Mouse (Mus musculus): ENCODE data around the gene Pbx1. TPM values are rescaled to one million over a fixed set of nuclear protein-coding genes. Genes with fewer than 3 reads are reported as not detected.

Pbx1 gene
- polyA plus RNA-seq, 1 experiment, result 9.1 TPM

DNA sequence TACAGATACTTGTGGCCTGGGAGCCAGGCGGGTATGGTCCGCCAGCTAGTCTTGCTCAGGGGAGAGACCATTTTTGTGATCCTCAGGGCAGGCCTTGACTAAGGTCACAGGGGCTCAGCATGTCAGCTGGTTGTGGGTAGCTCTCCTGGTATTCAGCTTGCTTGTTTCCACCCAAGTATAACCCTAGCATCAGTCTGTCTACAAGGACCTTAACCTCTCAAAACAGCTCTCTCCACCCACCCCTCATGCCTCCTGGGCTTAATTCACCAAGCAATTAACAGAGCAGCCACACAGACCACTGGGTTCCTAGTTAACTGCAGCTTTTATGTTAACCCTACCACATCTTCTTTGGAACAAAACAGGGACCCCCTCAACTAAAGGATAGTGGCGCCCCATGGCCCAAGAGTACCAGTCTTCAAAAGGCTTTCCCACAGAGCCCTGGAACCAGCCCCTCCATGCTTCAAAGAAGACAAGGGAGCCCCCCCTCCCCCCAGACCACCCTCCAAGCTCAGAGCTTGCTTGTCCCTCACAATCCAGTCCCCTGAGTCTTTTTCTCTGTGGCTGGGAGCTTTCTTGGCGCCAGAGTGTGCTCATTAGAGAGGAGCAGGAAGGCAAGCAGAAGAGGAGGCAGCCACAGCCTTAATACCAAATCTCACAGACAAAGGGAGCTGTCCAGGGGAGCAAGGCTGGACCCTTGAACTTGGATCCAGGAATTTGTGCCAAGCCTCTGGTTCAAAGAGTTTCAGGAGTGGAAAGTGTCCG, 48.1 kb downstream of the Pbx1 start:
- H3K27me3 ChIP-seq (ENCODE audit: control insufficient read depth, insufficient read depth, low read length), result no peaks in the 10 kb centered on the region
- TF ChIP-seq CTCF (IDR thresholded peaks at IDR 0.05; ENCODE audit: control insufficient read depth, insufficient read depth, insufficient replicate concordance, low read depth, low read length), result no peak
- TF ChIP-seq POLR2A (IDR thresholded peaks at IDR 0.05; ENCODE audit: control insufficient read depth, low read depth, low read length), result no peak
- peaks cover 3% of the 10 kb centered on the region for H3K4me1 ChIP-seq (ENCODE audit: control insufficient read depth, insufficient read depth, low read length)
- no peaks in the 10 kb centered on the region for H3K36me3 ChIP-seq (ENCODE audit: control insufficient read depth, insufficient read depth, low read length)
- H3K27ac ChIP-seq (ENCODE audit: control insufficient read depth, insufficient read depth, low read depth, low read length), result no peak overlapping the region
- no peak overlapping the region for H3K4me3 ChIP-seq (ENCODE audit: control insufficient read depth, low read depth, low read length)

DNA sequence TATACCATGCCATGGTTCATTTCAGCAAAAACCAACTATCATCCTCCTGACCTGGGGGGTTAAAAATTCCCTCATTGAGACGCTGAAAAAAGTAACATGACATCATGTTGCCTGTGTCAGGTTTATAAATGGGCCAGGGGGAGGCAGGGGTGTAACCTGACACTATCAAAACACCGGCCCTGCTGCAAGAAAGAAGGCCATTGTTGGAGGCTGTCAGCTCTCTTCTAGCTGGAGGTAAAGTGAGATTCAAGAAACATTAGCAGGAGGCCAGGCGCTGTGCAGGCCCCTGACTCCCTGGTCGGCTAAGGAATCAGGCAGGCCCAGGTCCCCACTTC, 49.3 kb downstream of the Pbx1 start:
- Histone ChIP-seq H3K4me3 (ENCODE audit: control insufficient read depth, low read depth, low read length) (no peak overlapping the region), H3K4me1 (ENCODE audit: control insufficient read depth, insufficient read depth, low read length) (peaks cover 3% of the 10 kb centered on the region), H3K36me3 (ENCODE audit: control insufficient read depth, insufficient read depth, low read length) (no peaks in the 10 kb centered on the region), H3K27ac (ENCODE audit: control insufficient read depth, insufficient read depth, low read depth, low read length) (no peak overlapping the region), H3K27me3 (ENCODE audit: control insufficient read depth, insufficient read depth, low read length) (no peaks in the 10 kb centered on the region)
- no peak for TF ChIP-seq POLR2A (IDR thresholded peaks at IDR 0.05; ENCODE audit: control insufficient read depth, low read depth, low read length)
- TF ChIP-seq CTCF (IDR thresholded peaks at IDR 0.05; ENCODE audit: control insufficient read depth, insufficient read depth, insufficient replicate concordance, low read depth, low read length), result no peak

DNA sequence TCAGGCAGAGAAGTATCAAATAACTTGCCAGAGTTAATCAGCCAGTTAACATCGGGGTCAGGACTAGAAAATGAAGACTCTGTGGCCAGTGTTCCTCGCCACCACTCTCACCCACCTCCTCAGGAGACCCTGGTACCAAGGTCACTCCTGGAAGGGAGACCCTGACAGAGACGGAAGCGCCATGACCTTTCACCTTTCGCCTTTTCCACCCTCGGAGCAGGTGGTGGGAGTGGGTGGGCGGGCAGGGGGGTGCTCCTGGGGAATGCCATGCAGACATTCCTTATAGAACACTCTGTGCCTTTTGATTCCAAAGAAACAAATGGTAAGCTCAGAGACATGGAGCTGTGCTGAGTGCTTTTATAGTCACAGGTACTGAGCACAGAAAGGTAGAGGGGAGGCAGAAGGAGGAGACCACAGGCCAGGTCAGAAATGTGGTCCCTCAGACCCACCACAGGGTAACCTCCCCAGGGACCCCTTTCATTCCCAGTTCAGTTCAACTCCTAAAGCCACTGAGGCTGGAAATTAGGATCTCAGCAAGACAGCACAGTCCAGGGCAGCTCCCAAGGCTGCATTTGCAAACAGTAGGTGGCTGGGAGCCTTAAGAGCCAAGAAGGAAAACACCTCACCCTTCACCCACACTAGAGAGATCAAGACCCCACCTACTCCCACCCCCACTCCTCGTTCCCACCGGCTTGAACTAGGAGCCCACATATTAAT, 49.8 kb downstream of the Pbx1 start:
- no peak for TF ChIP-seq CTCF (IDR thresholded peaks at IDR 0.05; ENCODE audit: control insufficient read depth, insufficient read depth, insufficient replicate concordance, low read depth, low read length)
- no peak for TF ChIP-seq POLR2A (IDR thresholded peaks at IDR 0.05; ENCODE audit: control insufficient read depth, low read depth, low read length)
- H3K4me3 ChIP-seq (ENCODE audit: control insufficient read depth, low read depth, low read length), result no peak overlapping the region
- H3K4me1 ChIP-seq (ENCODE audit: control insufficient read depth, insufficient read depth, low read length), result peaks cover 3% of the 10 kb centered on the region
- H3K27me3 ChIP-seq (ENCODE audit: control insufficient read depth, insufficient read depth, low read length), result no peaks in the 10 kb centered on the region
- H3K36me3 ChIP-seq (ENCODE audit: control insufficient read depth, insufficient read depth, low read length), result no peaks in the 10 kb centered on the region
- H3K27ac ChIP-seq (ENCODE audit: control insufficient read depth, insufficient read depth, low read depth, low read length), result no peak overlapping the region

DNA sequence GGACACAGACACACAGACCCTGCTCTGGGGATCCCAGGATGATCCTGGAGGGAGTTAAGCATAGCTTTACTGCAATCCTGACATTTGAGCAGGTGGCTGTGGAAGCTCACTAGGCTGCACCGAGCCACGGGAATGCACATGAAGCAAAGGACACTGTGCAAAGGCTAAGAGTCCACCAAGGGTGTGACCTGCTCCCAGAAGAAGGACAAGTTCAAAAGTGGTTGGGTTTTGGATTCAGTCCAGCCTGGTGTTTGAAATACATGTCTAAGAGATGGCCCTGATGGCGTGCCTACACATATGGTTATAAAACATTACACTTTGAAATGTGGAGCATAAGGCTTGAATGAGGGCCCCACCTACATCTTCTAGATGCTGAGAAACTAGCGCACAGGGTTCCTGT, 50.6 kb downstream of the Pbx1 start:
- Histone ChIP-seq H3K27ac (ENCODE audit: control insufficient read depth, insufficient read depth, low read depth, low read length) (no peak overlapping the region), H3K27me3 (ENCODE audit: control insufficient read depth, insufficient read depth, low read length) (no peaks in the 10 kb centered on the region), H3K4me1 (ENCODE audit: control insufficient read depth, insufficient read depth, low read length) (peaks cover 3% of the 10 kb centered on the region), H3K4me3 (ENCODE audit: control insufficient read depth, low read depth, low read length) (no peak overlapping the region), H3K36me3 (ENCODE audit: control insufficient read depth, insufficient read depth, low read length) (no peaks in the 10 kb centered on the region)
- TF ChIP-seq POLR2A (IDR thresholded peaks at IDR 0.05; ENCODE audit: control insufficient read depth, low read depth, low read length) (no peak), CTCF (IDR thresholded peaks at IDR 0.05; ENCODE audit: control insufficient read depth, insufficient read depth, insufficient replicate concordance, low read depth, low read length) (no peak)

DNA sequence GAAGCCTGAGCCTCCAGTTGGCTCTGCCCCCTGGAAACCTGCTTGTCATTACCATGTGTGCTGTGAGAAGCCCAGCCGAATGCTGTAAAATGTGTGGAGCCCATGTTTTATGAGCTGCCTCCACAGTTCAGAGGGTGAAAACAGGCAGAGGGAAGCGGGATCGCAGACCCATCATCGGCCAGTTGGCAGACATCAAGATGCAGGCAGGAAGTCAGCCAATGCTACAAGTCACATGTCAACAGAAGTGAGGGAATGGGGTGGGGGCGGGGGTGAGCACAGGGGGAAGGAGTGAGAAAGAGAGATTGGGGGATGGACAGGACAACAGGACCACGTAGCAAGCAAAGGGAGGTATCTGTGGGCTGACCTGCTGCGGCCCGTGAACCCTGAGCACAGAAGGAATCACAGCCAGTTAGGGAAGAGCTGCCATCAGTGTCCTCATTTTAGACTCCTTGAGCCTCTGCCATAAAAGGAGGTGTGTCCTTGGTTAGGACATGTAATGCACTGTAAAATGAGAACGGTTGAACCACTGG, 51.8 kb downstream of the Pbx1 start:
- no peak overlapping the region for H3K27ac ChIP-seq (ENCODE audit: control insufficient read depth, insufficient read depth, low read depth, low read length)
- H3K36me3 ChIP-seq (ENCODE audit: control insufficient read depth, insufficient read depth, low read length), result no peaks in the 10 kb centered on the region
- no peaks in the 10 kb centered on the region for H3K27me3 ChIP-seq (ENCODE audit: control insufficient read depth, insufficient read depth, low read length)
- TF ChIP-seq CTCF (IDR thresholded peaks at IDR 0.05; ENCODE audit: control insufficient read depth, insufficient read depth, insufficient replicate concordance, low read depth, low read length), result no peak
- peaks cover 3% of the 10 kb centered on the region for H3K4me1 ChIP-seq (ENCODE audit: control insufficient read depth, insufficient read depth, low read length)
- no peak overlapping the region for H3K4me3 ChIP-seq (ENCODE audit: control insufficient read depth, low read depth, low read length)

DNA sequence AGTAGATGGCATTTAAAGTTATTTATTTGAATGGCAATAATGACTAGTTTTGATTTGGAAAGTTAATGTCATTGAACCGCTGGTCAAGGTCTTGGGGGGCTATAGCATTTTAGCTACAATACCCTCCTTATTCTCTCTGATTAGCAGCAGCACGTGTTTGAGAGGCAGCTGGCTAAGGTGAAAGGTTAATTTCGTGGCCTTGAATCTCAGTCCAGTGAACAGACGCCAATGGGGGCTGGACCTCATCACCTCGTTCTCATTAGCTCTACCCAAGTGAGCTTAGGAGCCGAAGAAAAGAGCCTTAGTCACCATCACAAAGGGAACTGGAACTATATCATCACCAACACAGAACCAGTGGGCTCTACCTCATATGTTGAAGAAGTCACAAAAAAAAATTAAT, 54.4 kb downstream of the Pbx1 start:
- Histone ChIP-seq H3K4me1 (ENCODE audit: control insufficient read depth, insufficient read depth, low read length) (peaks cover 3% of the 10 kb centered on the region), H3K4me3 (ENCODE audit: control insufficient read depth, low read depth, low read length) (no peak overlapping the region), H3K36me3 (ENCODE audit: control insufficient read depth, insufficient read depth, low read length) (no peaks in the 10 kb centered on the region), H3K27me3 (ENCODE audit: control insufficient read depth, insufficient read depth, low read length) (no peaks in the 10 kb centered on the region), H3K27ac (ENCODE audit: control insufficient read depth, insufficient read depth, low read depth, low read length) (no peak overlapping the region)
- no peak for TF ChIP-seq CTCF (IDR thresholded peaks at IDR 0.05; ENCODE audit: control insufficient read depth, insufficient read depth, insufficient replicate concordance, low read depth, low read length)
- TF ChIP-seq POLR2A (IDR thresholded peaks at IDR 0.05; ENCODE audit: control insufficient read depth, low read depth, low read length), result no peak

DNA sequence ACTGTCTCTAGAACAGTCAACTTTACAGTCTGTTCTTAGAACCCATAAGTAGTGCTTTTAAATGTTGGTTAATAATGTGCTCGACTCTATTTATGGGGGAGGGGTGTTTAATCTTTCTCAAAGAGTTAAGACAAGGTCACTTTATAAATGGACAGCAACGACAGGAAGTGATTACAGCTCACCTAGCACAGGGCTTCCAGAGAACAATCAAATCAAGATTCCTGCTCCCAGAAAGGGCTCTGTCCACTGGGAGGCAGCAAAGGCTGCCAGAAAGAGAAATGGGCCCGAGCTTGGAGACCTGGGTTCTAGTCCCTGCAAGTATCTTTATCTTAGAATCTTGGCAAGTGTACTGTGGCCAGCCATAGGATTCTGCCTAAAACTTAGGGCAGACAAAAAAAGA, 55.7 kb downstream of the Pbx1 start:
- TF ChIP-seq CTCF (IDR thresholded peaks at IDR 0.05; ENCODE audit: control insufficient read depth, insufficient read depth, insufficient replicate concordance, low read depth, low read length), result no peak
- Histone ChIP-seq H3K27ac (ENCODE audit: control insufficient read depth, insufficient read depth, low read depth, low read length) (no peak overlapping the region), H3K4me1 (ENCODE audit: control insufficient read depth, insufficient read depth, low read length) (no peaks in the 10 kb centered on the region), H3K4me3 (ENCODE audit: control insufficient read depth, low read depth, low read length) (no peak overlapping the region), H3K36me3 (ENCODE audit: control insufficient read depth, insufficient read depth, low read length) (no peaks in the 10 kb centered on the region), H3K27me3 (ENCODE audit: control insufficient read depth, insufficient read depth, low read length) (no peaks in the 10 kb centered on the region)
